Mouse (Mus musculus): Measurements from ENCODE around the gene Otoa. TPM values are rescaled to one million over a fixed set of nuclear protein-coding genes. Genes with fewer than 3 reads are reported as not detected.

Gene Otoa
- polyA plus RNA-seq, 1 experiment from 2014 or later = 0.08 TPM

GRCm38 (mm10) chr7:121111321-121111720, 29.9 kb downstream of the Otoa start:
- H3K4me1 ChIP-seq (replicated peaks; ENCODE audit: insufficient read depth, low read length) = no peaks in the 10 kb centered on the region
- H3K27me3 ChIP-seq (ENCODE audit: insufficient read depth, low read length) = no peaks in the 10 kb centered on the region
- H3K9ac ChIP-seq (ENCODE audit: low read depth, low read length) = no peak overlapping the region
- WGBS = 13% methylated on average over 3 of the region's 3 CpGs
- H3K4me2 ChIP-seq (ENCODE audit: low read length) = no peak overlapping the region
- DNase-seq (ENCODE audit: low spot score) (peak; percentile 74), ATAC-seq (replicated peaks; ENCODE audit: low FRiP score, low read depth) (no peak; the same call in 1 of the 2 replicates)
- no peaks in the 10 kb centered on the region for H3K9me3 ChIP-seq (replicated peaks; ENCODE audit: low read length)
- H3K4me3 ChIP-seq (replicated peaks; ENCODE audit: low read depth, low read length) = no peak overlapping the region
- H3K27ac ChIP-seq = no peak overlapping the region
- TF ChIP-seq CTCF (IDR thresholded peaks at IDR 0.05; ENCODE audit: low read depth) = no peak
- H3K36me3 ChIP-seq (ENCODE audit: insufficient read depth, low read length) = no peaks in the 10 kb centered on the region

- WGBS = 38% methylated on average over 3 of the region's 3 CpGs
- Histone ChIP-seq H3K36me3 (ENCODE audit: insufficient read depth, low read length) (no peaks in the 10 kb centered on the region), H3K4me1 (replicated peaks; ENCODE audit: insufficient read depth, low read length) (no peaks in the 10 kb centered on the region), H3K4me3 (replicated peaks; ENCODE audit: low read depth, low read length) (no peak overlapping the region), H3K27ac (no peak overlapping the region), H3K9ac (ENCODE audit: low read depth, low read length) (no peak overlapping the region), H3K27me3 (ENCODE audit: insufficient read depth, low read length) (no peaks in the 10 kb centered on the region), H3K9me3 (replicated peaks; ENCODE audit: low read length) (no peaks in the 10 kb centered on the region), H3K4me2 (ENCODE audit: low read length) (no peak overlapping the region)
- ATAC-seq (replicated peaks; ENCODE audit: low FRiP score, low read depth) (no peak; the same call in 1 of the 2 replicates), DNase-seq (ENCODE audit: low spot score) (no peak)
- no peak for TF ChIP-seq CTCF (IDR thresholded peaks at IDR 0.05; ENCODE audit: low read depth)
Measured at GRCm38 (mm10) chr7:121111762-121112161, 30.3 kb downstream of the Otoa start.

GRCm38 (mm10) chr7:121120143-121120818, 38.8 kb downstream of the Otoa start:
- peak; percentile 63; the same call in 1 of the 2 replicates for ATAC-seq (replicated peaks; ENCODE audit: low FRiP score, low read depth)
- 12% methylated on average over 10 of the region's 10 CpGs for WGBS

GRCm38 (mm10) chr7:121130837-121131236, 49.4 kb downstream of the Otoa start:
- DNase-seq (ENCODE audit: low spot score) (no peak), ATAC-seq (replicated peaks; ENCODE audit: low FRiP score, low read depth) (no peak)
- Histone ChIP-seq H3K4me3 (replicated peaks; ENCODE audit: low read depth, low read length) (no peak overlapping the region), H3K9ac (ENCODE audit: low read depth, low read length) (no peak overlapping the region), H3K27ac (no peak overlapping the region), H3K9me3 (replicated peaks; ENCODE audit: low read length) (no peaks in the 10 kb centered on the region), H3K4me1 (replicated peaks; ENCODE audit: insufficient read depth, low read length) (no peaks in the 10 kb centered on the region), H3K4me2 (ENCODE audit: low read length) (no peak overlapping the region), H3K27me3 (ENCODE audit: insufficient read depth, low read length) (no peaks in the 10 kb centered on the region), H3K36me3 (ENCODE audit: insufficient read depth, low read length) (no peaks in the 10 kb centered on the region)
- no peak for TF ChIP-seq CTCF (IDR thresholded peaks at IDR 0.05; ENCODE audit: low read depth)
- WGBS = 98% methylated on average over 2 of the region's 2 CpGs

More at GRCm38 (mm10) chr7:121120143-121120818, 38.8 kb downstream of the Otoa start:
- H3K27ac ChIP-seq = no peak overlapping the region
- peak; percentile 90 for DNase-seq (ENCODE audit: low spot score)
- H3K9ac ChIP-seq (ENCODE audit: low read depth, low read length) = no peak overlapping the region
- no peaks in the 10 kb centered on the region for H3K36me3 ChIP-seq (ENCODE audit: insufficient read depth, low read length)
- TF ChIP-seq CTCF (IDR thresholded peaks at IDR 0.05; ENCODE audit: low read depth) = peak; percentile 92
- no peak overlapping the region for H3K4me2 ChIP-seq (ENCODE audit: low read length)
- H3K9me3 ChIP-seq (replicated peaks; ENCODE audit: low read length) = no peaks in the 10 kb centered on the region
- H3K4me3 ChIP-seq (replicated peaks; ENCODE audit: low read depth, low read length) = no peak overlapping the region
- H3K27me3 ChIP-seq (ENCODE audit: insufficient read depth, low read length) = no peaks in the 10 kb centered on the region
- H3K4me1 ChIP-seq (replicated peaks; ENCODE audit: insufficient read depth, low read length) = no peaks in the 10 kb centered on the region

GRCm38 (mm10) chr7:121141274-121141673, 59.8 kb downstream of the Otoa start:
- Histone ChIP-seq H3K27ac (no peak overlapping the region), H3K9me3 (replicated peaks; ENCODE audit: low read length) (no peaks in the 10 kb centered on the region), H3K4me1 (replicated peaks; ENCODE audit: insufficient read depth, low read length) (no peaks in the 10 kb centered on the region), H3K27me3 (ENCODE audit: insufficient read depth, low read length) (no peaks in the 10 kb centered on the region), H3K36me3 (ENCODE audit: insufficient read depth, low read length) (no peaks in the 10 kb centered on the region), H3K4me2 (ENCODE audit: low read length) (no peak overlapping the region), H3K9ac (ENCODE audit: low read depth, low read length) (no peak overlapping the region), H3K4me3 (replicated peaks; ENCODE audit: low read depth, low read length) (no peak overlapping the region)
- DNase-seq (ENCODE audit: low spot score) = no peak
- ATAC-seq (replicated peaks; ENCODE audit: low FRiP score, low read depth) = no peak
- 69% methylated on average over 5 of the region's 5 CpGs for WGBS
- no peak for TF ChIP-seq CTCF (IDR thresholded peaks at IDR 0.05; ENCODE audit: low read depth)

GRCm38 (mm10) chr7:121150662-121151061, 69.2 kb downstream of the Otoa start:
- no peaks in the 10 kb centered on the region for H3K9me3 ChIP-seq (replicated peaks; ENCODE audit: low read length)
- 75% methylated on average over 5 of the region's 5 CpGs for WGBS
- no peak overlapping the region for H3K27ac ChIP-seq
- H3K4me1 ChIP-seq (replicated peaks; ENCODE audit: insufficient read depth, low read length) = no peaks in the 10 kb centered on the region
- no peak overlapping the region for H3K4me2 ChIP-seq (ENCODE audit: low read length)
- H3K4me3 ChIP-seq (replicated peaks; ENCODE audit: low read depth, low read length) = no peak overlapping the region
- ATAC-seq (replicated peaks; ENCODE audit: low FRiP score, low read depth) = no peak
- no peak for TF ChIP-seq CTCF (IDR thresholded peaks at IDR 0.05; ENCODE audit: low read depth)
- DNase-seq (ENCODE audit: low spot score) = no peak
- H3K27me3 ChIP-seq (ENCODE audit: insufficient read depth, low read length) = no peaks in the 10 kb centered on the region
- no peaks in the 10 kb centered on the region for H3K36me3 ChIP-seq (ENCODE audit: insufficient read depth, low read length)
- no peak overlapping the region for H3K9ac ChIP-seq (ENCODE audit: low read depth, low read length)
